Mouse (Mus musculus) skeletal muscle tissue, adult 2 months (tissue): ENCODE data around the gene Dmrtc2.

Experiments
- DNase-seq: peaks from one replicate; pipeline ENCODE4 v3.0.0-alpha.2; 2012; ENCODE audit warnings: low read depth, low spot score

Gene Dmrtc2

DNA sequence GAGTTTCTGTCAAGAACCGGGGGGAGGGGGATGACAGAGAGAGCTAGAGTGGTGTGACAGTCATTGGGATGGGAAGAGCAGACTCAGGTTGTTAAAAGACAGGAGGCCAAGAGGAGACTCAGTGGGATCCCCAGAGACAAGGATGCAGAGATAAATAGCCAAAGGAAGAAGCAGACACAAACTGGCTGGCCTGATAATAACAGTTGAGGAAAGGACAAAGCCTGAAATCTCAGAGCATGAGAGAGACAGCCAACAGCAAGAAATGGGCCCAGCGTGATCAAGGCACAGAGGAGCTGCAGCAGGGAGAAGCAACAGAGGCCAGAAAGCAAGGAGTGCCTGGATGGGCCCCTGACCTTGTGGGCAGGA is 32.4 kb downstream of the Dmrtc2 start:
- DNase-seq, result no peak

DNA sequence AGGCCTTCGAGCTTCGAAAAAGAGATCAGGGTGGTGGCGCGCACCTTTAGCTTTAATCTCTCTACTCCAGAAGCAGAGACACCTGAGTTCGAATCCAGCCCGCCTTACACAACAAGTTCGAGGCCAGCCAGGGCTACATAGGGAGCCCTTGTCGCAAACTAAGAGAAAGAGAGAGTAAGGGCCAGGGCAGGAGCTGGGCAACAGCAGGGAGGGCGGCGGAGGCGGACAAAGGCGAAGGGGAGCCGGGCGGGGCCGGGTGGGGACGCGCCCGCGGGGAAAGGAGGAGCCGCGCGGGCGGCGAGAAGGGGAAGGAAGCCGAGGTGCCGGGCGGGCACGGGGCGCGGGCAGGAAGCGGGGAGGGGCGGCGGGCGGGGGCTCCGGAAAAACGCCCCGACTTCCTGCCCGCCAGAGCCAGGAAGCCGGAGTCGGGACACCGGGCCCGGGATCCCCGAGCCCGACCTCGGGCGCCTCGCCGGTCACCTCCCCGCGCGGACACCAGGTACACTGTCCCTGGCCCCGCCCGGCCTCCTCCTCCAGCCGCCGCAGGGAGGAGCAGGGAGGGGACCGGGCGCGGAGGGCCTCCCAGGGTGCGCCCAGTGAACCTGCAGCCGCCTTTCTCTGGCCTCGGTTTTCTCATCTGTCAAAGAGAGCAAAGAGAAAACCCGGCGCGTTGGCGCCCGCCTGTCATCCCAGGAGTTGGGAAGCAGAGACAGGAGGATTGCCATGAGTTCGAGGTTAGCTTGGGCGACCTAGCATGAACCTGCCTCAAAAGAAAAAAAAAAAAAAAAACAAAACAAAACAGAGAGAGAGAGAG is 33.0 kb downstream of the Dmrtc2 start, which contains the start of gene Arhgef1:
Arhgef1 (plus strand) TSS at position 283 of the 814 bp plus-strand sequence.
- DNase-seq, result no peak

DNA sequence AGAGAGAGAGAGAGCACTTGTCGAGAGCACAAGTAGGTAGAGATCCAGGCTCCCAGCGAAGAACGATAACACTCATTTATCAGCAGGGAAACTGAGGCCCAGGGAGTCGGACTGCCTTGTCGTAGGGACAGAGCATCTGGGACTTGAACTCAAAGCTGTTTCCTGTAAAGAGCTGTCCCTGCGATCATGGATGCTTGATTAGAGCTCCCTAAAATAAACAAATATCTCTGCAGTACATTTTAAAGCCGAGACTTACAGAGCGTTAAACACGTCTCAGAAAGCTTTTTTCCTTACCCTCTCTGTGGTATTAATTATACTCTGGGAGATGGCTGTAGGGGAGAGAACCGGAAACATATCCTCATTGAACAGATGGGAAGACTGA is 33.6 kb downstream of the Dmrtc2 start:
- no peak for DNase-seq

DNA sequence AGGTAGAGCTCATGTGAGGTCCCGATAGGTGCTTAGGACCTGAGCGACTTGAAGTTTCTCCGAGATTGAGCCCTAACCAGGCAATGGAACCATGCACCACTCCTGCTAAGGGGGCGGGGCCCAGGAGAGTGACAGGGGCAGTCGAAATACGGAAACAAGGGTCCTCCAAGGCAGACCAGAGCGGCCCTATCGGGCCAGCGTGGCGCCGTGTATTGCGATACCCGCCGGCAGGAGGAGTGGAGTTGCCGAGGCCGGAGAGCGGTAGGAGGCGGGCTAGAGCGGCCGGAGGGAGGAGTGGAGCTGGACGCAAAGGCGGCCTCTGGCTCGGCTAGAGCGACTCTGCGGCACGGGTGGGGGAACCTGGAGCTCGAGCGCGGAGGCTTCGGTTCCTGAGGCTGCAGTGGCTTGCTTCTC is 34.2 kb downstream of the Dmrtc2 start:
- peak; percentile 95 for DNase-seq

DNA sequence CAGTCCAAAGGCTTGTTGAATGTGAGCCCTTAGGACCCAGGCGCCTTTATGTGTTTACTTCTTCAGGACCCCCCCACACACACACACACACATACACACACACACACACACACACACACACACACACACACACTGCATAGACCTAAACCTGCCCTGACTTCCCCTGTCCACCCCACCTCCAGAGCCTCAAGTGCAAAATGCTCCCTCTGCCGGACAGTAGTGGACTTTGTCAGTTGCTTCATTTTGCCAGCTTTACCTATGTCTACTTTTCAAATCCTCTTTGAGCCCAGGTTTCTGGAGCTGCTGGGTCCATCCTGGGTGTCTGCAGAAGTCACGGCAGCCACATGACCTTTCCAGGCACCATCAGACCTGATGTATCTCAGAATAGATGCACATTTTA is 35.1 kb downstream of the Dmrtc2 start:
- no peak for DNase-seq

DNA sequence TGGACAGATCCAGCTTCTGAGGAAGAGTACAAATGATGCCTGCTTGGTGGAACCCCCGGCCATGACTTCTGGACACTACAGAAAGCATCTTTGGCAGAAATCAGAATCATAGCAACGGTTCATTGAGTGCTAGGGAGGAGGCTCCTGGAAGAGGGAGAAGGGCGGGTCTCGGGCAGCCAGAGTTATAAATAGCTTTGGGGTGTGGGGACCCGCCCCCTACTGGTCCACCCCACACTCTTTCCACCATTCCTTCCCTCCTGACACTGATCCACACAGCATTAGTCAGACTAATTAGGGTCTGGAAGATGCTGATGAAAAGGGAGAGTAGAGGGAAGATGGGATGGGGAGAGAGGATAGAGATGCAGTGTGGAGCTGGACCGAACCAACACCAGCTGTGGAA is 36.7 kb downstream of the Dmrtc2 start:
- DNase-seq, result no peak

DNA sequence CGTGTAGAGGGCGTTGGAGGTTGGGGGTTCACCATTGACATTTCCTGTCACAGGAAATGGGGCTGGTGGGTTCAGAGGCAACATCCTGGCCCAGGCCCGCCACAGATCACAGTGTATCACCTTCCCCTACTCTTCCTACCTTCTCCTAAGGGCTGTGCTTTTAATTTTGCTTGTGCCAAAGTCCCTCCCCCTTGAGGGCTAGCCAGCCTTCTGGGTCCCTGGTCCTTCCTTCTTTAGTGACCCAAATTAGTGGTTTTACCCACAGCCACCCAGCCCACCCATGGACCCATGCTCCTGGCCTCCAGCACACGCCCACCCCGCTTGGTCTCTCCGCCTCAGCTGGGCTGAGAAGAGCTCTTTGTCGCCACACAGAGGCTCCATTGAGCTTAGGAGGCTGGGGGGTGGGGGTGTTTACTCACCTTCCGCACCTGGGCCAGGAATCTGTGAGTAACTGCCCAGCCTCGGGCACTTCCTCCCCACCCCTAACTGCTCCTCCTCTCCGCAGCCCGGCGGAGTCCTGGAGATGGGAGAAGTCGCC is 37.4 kb downstream of the Dmrtc2 start:
- no peak for DNase-seq

DNA sequence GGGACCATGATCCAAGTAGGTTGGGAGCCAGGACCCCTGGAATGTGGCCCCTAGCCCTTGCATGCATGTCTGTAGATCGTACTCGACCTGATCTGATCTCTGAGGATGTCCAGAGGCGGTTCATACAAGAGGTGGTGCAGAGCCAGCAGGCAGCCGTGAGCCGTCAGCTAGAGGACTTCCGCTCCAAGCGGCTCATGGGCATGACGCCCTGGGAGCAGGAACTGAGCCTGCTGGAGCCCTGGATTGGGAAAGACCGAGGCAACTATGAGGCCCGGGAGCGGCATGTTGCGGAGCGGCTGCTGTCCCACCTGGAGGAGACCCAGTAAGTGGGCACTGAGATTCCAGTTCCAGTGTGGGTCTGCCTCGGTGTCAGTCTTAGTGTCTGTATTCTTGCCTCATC is 42.6 kb downstream of the Dmrtc2 start:
- no peak for DNase-seq

DNA sequence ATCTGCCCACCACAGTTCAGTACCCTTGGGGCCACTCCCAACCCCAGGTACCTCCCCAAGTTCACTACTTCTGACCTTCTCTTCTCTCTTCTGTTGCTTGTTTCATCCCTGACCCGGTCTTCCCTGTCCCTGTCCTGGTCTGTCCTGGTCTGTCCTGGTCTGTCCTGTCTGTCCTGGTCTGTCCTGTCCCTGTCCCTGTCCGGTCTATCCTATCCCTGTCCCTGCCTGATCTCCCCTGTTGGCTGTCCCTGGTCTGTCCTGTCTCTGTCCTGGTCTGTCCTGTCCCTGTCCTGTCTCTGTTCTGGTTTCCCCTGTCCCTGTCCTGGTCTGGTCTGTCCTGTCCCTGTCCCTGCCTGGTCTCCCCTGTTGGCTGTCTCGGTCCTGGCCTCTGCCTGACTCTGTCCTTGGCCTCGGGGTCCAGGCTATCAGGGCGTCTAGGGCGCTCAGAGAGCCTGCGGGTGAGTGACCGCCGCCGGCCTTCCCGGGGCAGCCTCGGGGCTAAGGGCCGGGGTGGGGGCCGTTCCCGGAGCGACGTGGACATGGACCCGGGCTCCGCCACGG is 49.0 kb downstream of the Dmrtc2 start:
- DNase-seq, result no peak

DNA sequence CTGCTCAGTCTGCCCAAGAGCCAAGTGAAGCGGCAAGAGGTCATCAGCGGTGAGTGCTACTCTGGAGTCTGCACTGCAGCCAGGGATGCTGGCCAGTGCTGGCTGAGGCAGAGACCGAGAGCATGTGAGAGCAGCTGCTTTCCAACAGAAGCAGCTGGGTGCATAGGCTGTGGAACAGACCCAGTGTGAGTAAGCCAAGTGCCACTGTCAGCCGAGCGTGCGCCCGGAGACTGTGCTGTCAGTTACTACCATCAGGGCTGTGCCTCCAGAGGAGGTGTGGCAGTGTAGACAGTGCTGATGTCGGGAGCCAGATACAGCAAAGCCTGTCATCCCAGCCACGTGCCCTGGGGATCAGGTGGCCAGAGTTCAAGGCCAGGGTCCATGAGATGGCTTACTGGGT is 49.9 kb downstream of the Dmrtc2 start:
- DNase-seq, result peak; percentile 87
